Mouse (Mus musculus) stomach, postnatal 0 days (tissue): ENCODE data around the gene Npy4r.

ENCODE experiments used
- CTCF ChIP-seq: IDR thresholded peaks from 2 replicates; pipeline ENCODE4 v1.5.1; 2016; ENCODE audit warnings: antibody characterized with exemption, low read depth, mild to moderate bottlenecking, moderate library complexity
- EP300 ChIP-seq: optimal IDR thresholded peaks from 2 replicates; pipeline ENCODE3; 2016; ENCODE audit warnings: antibody characterized with exemption

- no peak for TF ChIP-seq CTCF
- no peak for TF ChIP-seq EP300
Observed at GRCm38 (mm10) chr14:34179351-34179750, 27.1 kb upstream of the Npy4r start.
